Mouse (Mus musculus) small intestine, adult 2 months (tissue): Measurements from ENCODE around the gene Rbms2.

ENCODE experiments used
- CTCF ChIP-seq: fragments of 200-500 bp; IDR thresholded peaks from 2 replicates; pipeline ENCODE4 v1.5.1; 2012; ENCODE audit warnings: low read depth, mild to moderate bottlenecking, control low read depth, inconsistent platforms, low read length, moderate library complexity, mixed read lengths; ENCODE audit not compliant: insufficient replicate concordance, insufficient read length; ENCODE audit errors: extremely low read depth
- POLR2A ChIP-seq: fragments of 200-500 bp; IDR thresholded peaks from 2 replicates; pipeline ENCODE4 v1.6.1; 2012; ENCODE audit warnings: low read depth, mild to moderate bottlenecking, control low read depth, inconsistent platforms, low read length, moderate library complexity

- TF ChIP-seq POLR2A (no peak), CTCF (no peak)
These were observed 13.0 kb downstream of the Rbms2 start for GRCm38 (mm10) chr10:128167091-128167490.
